20 mouse cellular contexts compared by ENCODE assay signal in genomic region chr3:115754466-115754865, GRCm38 (mm10). TPM values are rescaled to one million over a fixed set of nuclear protein-coding genes. Genes with fewer than 3 reads are reported as not detected.
DNase-seq lines count a peak whose midpoint lies in the region; ATAC-seq and TF ChIP-seq lines count a peak whose summit lies in the region.
"Had no signal": no experiment of that assay in that cellular context is flagged by ENCODE, and none has a peak within 500 bp of the region (broad histone marks: within the 10 kb centered on the region; RNA-seq: fewer than 3 reads in every experiment).

No protein-coding gene starts in this region.

- H3K79me2 ChIP-seq in heart, adult 2 months (replicated peaks; ENCODE audit: control insufficient read depth, insufficient read depth, low read length), result no peaks in the 10 kb centered on the region

- no peaks in the 10 kb centered on the region for H3K36me3 ChIP-seq in heart, embryonic 10.5 days
- no peaks in the 10 kb centered on the region for H3K36me3 ChIP-seq in heart, adult 2 months (ENCODE audit: control insufficient read depth, insufficient read depth, low read length)
- H3K36me3 ChIP-seq in liver, embryonic 12.5 days, result no peaks in the 10 kb centered on the region
- H3K36me3 ChIP-seq in liver, embryonic 11.5 days (ENCODE audit: control insufficient read depth, insufficient read depth, low read length), result no peaks in the 10 kb centered on the region
- H3K36me3 ChIP-seq in midbrain, embryonic 13.5 days, result no peaks in the 10 kb centered on the region
- H3K36me3 ChIP-seq: embryonic facial prominence, embryonic 10.5 days; hindbrain, embryonic 15.5 days; midbrain, embryonic 10.5 days; stomach, embryonic 15.5 days had no signal

- WGBS in heart, embryonic 10.5 days, result 42% methylated on average over 8 of the region's 8 CpGs
- WGBS in heart, adult 2 months, result 55% methylated on average over 8 of the region's 8 CpGs
- WGBS in liver, embryonic 12.5 days (ENCODE audit: insufficient replicate concordance), result 49% methylated on average over 8 of the region's 8 CpGs
- 46% methylated on average over 8 of the region's 8 CpGs for WGBS in liver, embryonic 11.5 days
- WGBS in midbrain, embryonic 13.5 days, result 60% methylated on average over 8 of the region's 8 CpGs

- H3K4me2 ChIP-seq in liver, embryonic 12.5 days, result peak overlapping the region; percentile 17; the same call in 1 of the 2 replicates
- no peak overlapping the region for H3K4me2 ChIP-seq in liver, embryonic 11.5 days
- no peak overlapping the region for H3K4me2 ChIP-seq in midbrain, embryonic 13.5 days (replicated peaks)
- H3K4me2 ChIP-seq: hindbrain, embryonic 15.5 days; stomach, embryonic 15.5 days had no signal

- no peak for ATAC-seq in liver, embryonic 12.5 days
- no peak for ATAC-seq in liver, embryonic 11.5 days (replicated peaks; ENCODE audit: low FRiP score)
- ATAC-seq in inflammation-experienced regulatory T-cells, adult 6 months, result peak; percentile 76
- ATAC-seq in midbrain, embryonic 13.5 days, result no peak

- intact Hi-C loops in heart, adult 2 months (cut with DNase I), result no loop called here

- TF ChIP-seq EP300 in heart, adult 2 months (IDR thresholded peaks at IDR 0.05; ENCODE audit: insufficient read depth, low read depth, low read length), result no peak

- H3K4me3 ChIP-seq in heart, embryonic 10.5 days, result no peak overlapping the region
- H3K4me3 ChIP-seq in heart, adult 2 months, result no peak overlapping the region
- H3K4me3 ChIP-seq in liver, embryonic 12.5 days, result no peak overlapping the region
- H3K4me3 ChIP-seq in liver, embryonic 11.5 days (ENCODE audit: low read depth, low read length), result no peak overlapping the region
- no peak overlapping the region for H3K4me3 ChIP-seq in midbrain, embryonic 13.5 days (replicated peaks)
- H3K4me3 ChIP-seq: embryonic facial prominence, embryonic 10.5 days; hindbrain, embryonic 15.5 days; midbrain, embryonic 10.5 days; stomach, embryonic 15.5 days had no signal

- peak overlapping the region; percentile 49; the same call in 1 of the 2 replicates for H3K27ac ChIP-seq in heart, embryonic 10.5 days
- no peak overlapping the region; the same call in 1 of the 2 replicates for H3K27ac ChIP-seq in heart, adult 2 months
- H3K27ac ChIP-seq in liver, embryonic 12.5 days, result no peak overlapping the region
- H3K27ac ChIP-seq in liver, embryonic 11.5 days (ENCODE audit: low read depth, low read length), result no peak overlapping the region
- H3K27ac ChIP-seq in midbrain, embryonic 13.5 days, result no peak overlapping the region
- H3K27ac ChIP-seq: embryonic facial prominence, embryonic 10.5 days; hindbrain, embryonic 15.5 days; macrophage; midbrain, embryonic 10.5 days; stomach, embryonic 15.5 days had no signal

- peaks cover 20% of the 10 kb centered on the region for H3K4me1 ChIP-seq in heart, embryonic 10.5 days
- no peaks in the 10 kb centered on the region; the same call in 1 of the 2 replicates for H3K4me1 ChIP-seq in heart, adult 2 months (ENCODE audit: control insufficient read depth, insufficient read depth, low read length)
- H3K4me1 ChIP-seq in liver, embryonic 12.5 days, result peaks cover 16% of the 10 kb centered on the region
- peaks cover 6% of the 10 kb centered on the region for H3K4me1 ChIP-seq in liver, embryonic 11.5 days (replicated peaks; ENCODE audit: control insufficient read depth, insufficient read depth, low read length)
- no peaks in the 10 kb centered on the region; the same call in 1 of the 2 replicates for H3K4me1 ChIP-seq in midbrain, embryonic 13.5 days (replicated peaks)
- H3K4me1 ChIP-seq: hindbrain, embryonic 15.5 days had no signal

- TF ChIP-seq POLR2A in heart, adult 2 months (IDR thresholded peaks at IDR 0.05; ENCODE audit: insufficient read depth, low read depth, low read length), result no peak

- no peak for TF ChIP-seq CTCF in heart, adult 2 months (IDR thresholded peaks at IDR 0.05)

- no peaks in the 10 kb centered on the region for H3K9me3 ChIP-seq in heart, embryonic 10.5 days
- no peaks in the 10 kb centered on the region for H3K9me3 ChIP-seq in liver, embryonic 12.5 days (replicated peaks)
- H3K9me3 ChIP-seq in liver, embryonic 11.5 days (ENCODE audit: control insufficient read depth, low read length), result no peaks in the 10 kb centered on the region
- no peaks in the 10 kb centered on the region for H3K9me3 ChIP-seq in midbrain, embryonic 13.5 days
- H3K9me3 ChIP-seq: embryonic facial prominence, embryonic 10.5 days; hindbrain, embryonic 15.5 days; midbrain, embryonic 10.5 days; stomach, embryonic 15.5 days had no signal

- no peak for DNase-seq in heart, embryonic 10.5 days (ENCODE audit: low spot score)
- DNase-seq in heart, adult 2 months, result no peak
- DNase-seq in liver, embryonic 11.5 days (ENCODE audit: low spot score), result no peak
- peak; percentile 55 for DNase-seq in CD4-positive helper T cell, adult 2 months (ENCODE audit: low read depth, low spot score)
- no peak for DNase-seq in layer of hippocampus, postnatal 36 days
- DNase-seq: adrenal gland, adult 2 months; cerebellum, adult 8-10 months; heart, postnatal 4 days; kidney, adult 18-20 months; kidney, postnatal 10 days; lung, adult 18-20 months; retina, postnatal 1 day had no signal

- H3K9ac ChIP-seq in heart, adult 2 months (ENCODE audit: low read depth, low read length), result no peak overlapping the region
- no peak overlapping the region for H3K9ac ChIP-seq in liver, embryonic 12.5 days
- H3K9ac ChIP-seq in liver, embryonic 11.5 days (ENCODE audit: low read depth, low read length), result no peak overlapping the region
- H3K9ac ChIP-seq in midbrain, embryonic 13.5 days (replicated peaks), result no peak overlapping the region
- H3K9ac ChIP-seq: hindbrain, embryonic 15.5 days; stomach, embryonic 15.5 days had no signal

- no peaks in the 10 kb centered on the region for H3K27me3 ChIP-seq in heart, embryonic 10.5 days (ENCODE audit: insufficient read depth, poor library complexity, severe bottlenecking)
- H3K27me3 ChIP-seq in heart, adult 2 months (ENCODE audit: control insufficient read depth, insufficient read depth, low read length), result no peaks in the 10 kb centered on the region
- no peaks in the 10 kb centered on the region for H3K27me3 ChIP-seq in liver, embryonic 12.5 days (replicated peaks)
- no peaks in the 10 kb centered on the region for H3K27me3 ChIP-seq in liver, embryonic 11.5 days (replicated peaks; ENCODE audit: control insufficient read depth, insufficient read depth, low read length)
- H3K27me3 ChIP-seq in midbrain, embryonic 13.5 days, result no peaks in the 10 kb centered on the region
- H3K27me3 ChIP-seq: hindbrain, embryonic 15.5 days; stomach, embryonic 15.5 days had no signal

RNA-seq across cellular contexts. Expression of gene S1pr1, which starts 39.6 kb away (rescaled TPM):
- polyA plus RNA-seq in heart, embryonic 10.5 days (2016; fragmentation: Nextera tagmentation; extraction: Ambion mirVana), result 48.7 and 82.4 TPM in 2 replicates
- 10 to 100 TPM; 53.8 to 72.1 TPM for total RNA-seq in heart, adult 2 months (2021)
- polyA plus RNA-seq in heart, adult 2 months (2012; rRNA removed), result 67.0 and 90.6 TPM in 2 replicates
- polyA plus RNA-seq in liver, embryonic 12.5 days (2016; fragmentation: Nextera tagmentation; extraction: Ambion mirVana), result 10.0 and 10.5 TPM in 2 replicates
- 17.8 and 18.7 TPM in 2 replicates for polyA plus RNA-seq in liver, embryonic 11.5 days (2014; fragmentation: Nextera tagmentation; extraction: Ambion mirVana)
- polyA plus RNA-seq in inflammation-experienced regulatory T-cells, adult 6 months (2017; shearing (Covaris generic)), result 100 to 1,000 TPM; 148 to 162 (median 162) TPM
- 25.0 and 30.5 TPM in 2 replicates for polyA plus RNA-seq in midbrain, embryonic 13.5 days (2015; fragmentation: Nextera tagmentation; extraction: Ambion mirVana)
- 100 to 1,000 TPM in 1 of 2 experiments, 10 to 100 TPM in 1; 97.0 to 108 TPM for total RNA-seq in layer of hippocampus, postnatal 36 days (2021)
